Comparison of ENCODE assay signal across 8 mouse cellular contexts in the genomic region with DNA sequence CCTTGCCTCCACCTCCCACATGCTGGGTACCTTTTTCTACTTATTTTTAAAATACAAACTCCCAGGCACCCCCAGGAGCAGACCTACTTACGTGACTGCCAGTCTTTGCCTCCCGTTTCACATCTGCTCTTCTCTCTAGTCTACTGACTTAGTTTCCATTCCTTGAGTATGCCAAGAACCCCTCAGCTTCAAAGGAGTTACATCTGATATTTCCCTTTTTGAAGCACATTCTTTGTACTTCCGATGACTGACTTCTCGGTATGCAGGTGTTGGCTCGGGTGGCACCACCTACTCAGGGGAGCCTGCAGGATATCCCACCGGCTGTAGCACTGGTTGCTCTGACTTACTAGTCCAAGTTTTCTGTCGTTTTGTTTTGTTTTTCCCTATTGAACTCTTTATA. TPM values are rescaled to one million over a fixed set of nuclear protein-coding genes. Genes with fewer than 3 reads are reported as not detected.
DNase-seq lines count a peak whose midpoint lies in the region; ATAC-seq and TF ChIP-seq lines count a peak whose summit lies in the region.

No protein-coding gene starts in this region.

- ATAC-seq in lung, embryonic 14.5 days (ENCODE audit: insufficient read depth) = no peak
- ATAC-seq in liver, embryonic 13.5 days (ENCODE audit: low read depth) = no peak

- 25% methylated on average over 7 of the region's 7 CpGs for WGBS in lung, embryonic 14.5 days
- WGBS in forebrain, embryonic 10.5 days = 49% methylated on average over 7 of the region's 7 CpGs
- 16% methylated on average over 7 of the region's 7 CpGs for WGBS in liver, embryonic 13.5 days (ENCODE audit: insufficient replicate concordance)

- peak overlapping the region; percentile 69 for H3K4me3 ChIP-seq in lung, embryonic 14.5 days (ENCODE audit: low read depth, low read length)
- H3K4me3 ChIP-seq in forebrain, embryonic 10.5 days = peak overlapping the region; percentile 77
- H3K4me3 ChIP-seq in liver, embryonic 13.5 days (replicated peaks) = peak overlapping the region; percentile 54

- H3K4me1 ChIP-seq in lung, embryonic 14.5 days (ENCODE audit: insufficient read depth) = 0 out of 2 replicates have a peak, but pooled peaks cover 4% of the 10 kb centered on the region
- peaks cover 16% of the 10 kb centered on the region for H3K4me1 ChIP-seq in forebrain, embryonic 10.5 days
- H3K4me1 ChIP-seq in liver, embryonic 13.5 days (replicated peaks) = peaks cover 50% of the 10 kb centered on the region

- TF ChIP-seq CTCF in lung, embryonic 14.5 days (IDR thresholded peaks at IDR 0.05; ENCODE audit: low read depth) = no peak

- no peaks in the 10 kb centered on the region for H3K9me3 ChIP-seq in lung, embryonic 14.5 days (ENCODE audit: low read depth, low read length)
- H3K9me3 ChIP-seq in forebrain, embryonic 10.5 days = no peaks in the 10 kb centered on the region
- no peaks in the 10 kb centered on the region for H3K9me3 ChIP-seq in liver, embryonic 13.5 days (replicated peaks)

- no peaks in the 10 kb centered on the region for H3K27me3 ChIP-seq in lung, embryonic 14.5 days (ENCODE audit: insufficient read depth, low read length)
- peaks cover 6% of the 10 kb centered on the region for H3K27me3 ChIP-seq in forebrain, embryonic 10.5 days (ENCODE audit: poor library complexity, severe bottlenecking)
- H3K27me3 ChIP-seq in liver, embryonic 13.5 days = no peaks in the 10 kb centered on the region

- peak overlapping the region; percentile 59 for H3K4me2 ChIP-seq in lung, embryonic 14.5 days
- H3K4me2 ChIP-seq in liver, embryonic 13.5 days = peak overlapping the region; percentile 80

- H3K36me3 ChIP-seq in lung, embryonic 14.5 days (ENCODE audit: insufficient read depth) = no peaks in the 10 kb centered on the region
- H3K36me3 ChIP-seq in forebrain, embryonic 10.5 days (replicated peaks) = no peaks in the 10 kb centered on the region
- H3K36me3 ChIP-seq in liver, embryonic 13.5 days = no peaks in the 10 kb centered on the region

- H3K9ac ChIP-seq in lung, embryonic 14.5 days = no peak overlapping the region
- peak overlapping the region; percentile 72 for H3K9ac ChIP-seq in liver, embryonic 13.5 days

- DNase-seq in lung, embryonic 14.5 days = no peak
- DNase-seq in lung, postnatal 10 days = no peak
- DNase-seq in forebrain, embryonic 10.5 days (ENCODE audit: extremely low spot score, low spot score) = no peak
- no peak for DNase-seq in liver, embryonic 13.5 days
- DNase-seq in thymus, adult 18-20 months = peak; percentile 45 to 61
- DNase-seq in urinary bladder, postnatal 10 days (ENCODE audit: low spot score) = no peak
- no peak for DNase-seq in left cerebral cortex, adult 9 months (ENCODE audit: low spot score in 2 of 2)
- DNase-seq in Muller cell, postnatal 12 days (ENCODE audit: inconsistent ontology term) = no peak

- H3K27ac ChIP-seq in lung, embryonic 14.5 days (ENCODE audit: low read depth) = no peak overlapping the region
- 0 out of 2 replicates have a peak overlapping the region, but pooled peaks have one; percentile 51 for H3K27ac ChIP-seq in forebrain, embryonic 10.5 days
- peak overlapping the region; percentile 87 for H3K27ac ChIP-seq in liver, embryonic 13.5 days

RNA-seq across cellular contexts. Expression of a gene that starts 0.6 kb away (rescaled TPM):
- polyA plus RNA-seq in lung, embryonic 14.5 days (2014; fragmentation: Nextera tagmentation; extraction: Ambion mirVana) = 24.1 and 25.9 TPM in 2 replicates
- polyA plus RNA-seq in forebrain, embryonic 10.5 days (2016; fragmentation: Nextera tagmentation; extraction: Ambion mirVana) = 9.3 and 12.4 TPM in 2 replicates
- 26.8 and 28.9 TPM in 2 replicates for polyA plus RNA-seq in liver, embryonic 13.5 days (2015; fragmentation: Nextera tagmentation; extraction: Ambion mirVana)

RNA-seq across cellular contexts. Expression of a gene that starts 8.9 kb away (rescaled TPM):
- 1.0 and 1.1 TPM in 2 replicates for polyA plus RNA-seq in lung, embryonic 14.5 days (2014; fragmentation: Nextera tagmentation; extraction: Ambion mirVana)
- 0.93 and 1.2 TPM in 2 replicates for polyA plus RNA-seq in forebrain, embryonic 10.5 days (2016; fragmentation: Nextera tagmentation; extraction: Ambion mirVana)
- polyA plus RNA-seq in liver, embryonic 13.5 days (2015; fragmentation: Nextera tagmentation; extraction: Ambion mirVana) = 1.9 and 2.1 TPM in 2 replicates

RNA-seq across cellular contexts. Expression of a gene that starts 9.1 kb away (rescaled TPM):
- 0.72 and 0.83 TPM in 2 replicates for polyA plus RNA-seq in lung, embryonic 14.5 days (2014; fragmentation: Nextera tagmentation; extraction: Ambion mirVana)
- polyA plus RNA-seq in forebrain, embryonic 10.5 days (2016; fragmentation: Nextera tagmentation; extraction: Ambion mirVana) = 0.34 and 0.53 TPM in 2 replicates
- not detected in 2 replicates for polyA plus RNA-seq in liver, embryonic 13.5 days (2015; fragmentation: Nextera tagmentation; extraction: Ambion mirVana)

RNA-seq across cellular contexts. Expression of a gene that starts 34.5 kb away (rescaled TPM):
- polyA plus RNA-seq in lung, embryonic 14.5 days (2014; fragmentation: Nextera tagmentation; extraction: Ambion mirVana) = 12.4 and 13.6 TPM in 2 replicates
- polyA plus RNA-seq in forebrain, embryonic 10.5 days (2016; fragmentation: Nextera tagmentation; extraction: Ambion mirVana) = 27.8 and 28.6 TPM in 2 replicates
- 16.6 and 17.7 TPM in 2 replicates for polyA plus RNA-seq in liver, embryonic 13.5 days (2015; fragmentation: Nextera tagmentation; extraction: Ambion mirVana)

RNA-seq across cellular contexts. Expression of a gene that starts 45.5 kb away (rescaled TPM):
- 2.6 and 3.2 TPM in 2 replicates for polyA plus RNA-seq in lung, embryonic 14.5 days (2014; fragmentation: Nextera tagmentation; extraction: Ambion mirVana)
- 3.6 and 3.9 TPM in 2 replicates for polyA plus RNA-seq in forebrain, embryonic 10.5 days (2016; fragmentation: Nextera tagmentation; extraction: Ambion mirVana)
- 0.81 and 0.88 TPM in 2 replicates for polyA plus RNA-seq in liver, embryonic 13.5 days (2015; fragmentation: Nextera tagmentation; extraction: Ambion mirVana)

Comparison
In these comparisons a context has a peak if more than half of its experiments do, and no peak if none do; other contexts are left out.
1. DNase-seq: peak in thymus, adult 18-20 months (2 of 2); none in lung, embryonic 14.5 days (single experiment), lung, postnatal 10 days (single experiment), forebrain, embryonic 10.5 days (single experiment), liver, embryonic 13.5 days (single experiment), urinary bladder, postnatal 10 days (single experiment), left cerebral cortex, adult 9 months (0 of 2) and Muller cell, postnatal 12 days (single experiment).
2. Peak in every context shown above with its lines, with median percentiles within 50 percentile points of each other: H3K4me3 ChIP-seq.